Mouse (Mus musculus): ENCODE results near the gene 6430548M08Rik. TPM values are rescaled to one million over a fixed set of nuclear protein-coding genes. Genes with fewer than 3 reads are reported as not detected.

6430548M08Rik gene
- polyA plus RNA-seq, 1 experiment: 4.9 TPM

GRCm38 (mm10) chr8:120169119-120169518 is 55.2 kb downstream of the 6430548M08Rik start:
- 86% methylated on average over 8 of the region's 8 CpGs for WGBS
- no peak for TF ChIP-seq CTCF (IDR thresholded peaks at IDR 0.05; ENCODE audit: borderline replicate concordance, control insufficient read depth, extremely low read depth, insufficient read depth, low read length, poor library complexity)
- no peak for TF ChIP-seq POLR2A (IDR thresholded peaks at IDR 0.05; ENCODE audit: control insufficient read depth, extremely low read depth, insufficient read depth, low read length, poor library complexity)

GRCm38 (mm10) chr8:120173195-120173594 is 59.2 kb downstream of the 6430548M08Rik start:
- no peak overlapping the region for H3K4me3 ChIP-seq (ENCODE audit: control insufficient read depth, insufficient read depth, low read length)
- TF ChIP-seq POLR2A (IDR thresholded peaks at IDR 0.05; ENCODE audit: control insufficient read depth, extremely low read depth, insufficient read depth, low read length, poor library complexity) (no peak), CTCF (IDR thresholded peaks at IDR 0.05; ENCODE audit: borderline replicate concordance, control insufficient read depth, extremely low read depth, insufficient read depth, low read length, poor library complexity) (no peak)
- no peak overlapping the region for H3K27ac ChIP-seq (ENCODE audit: control insufficient read depth, insufficient read depth, low read length)
- WGBS: 88% methylated on average over 1 of the region's 1 CpGs
- no peak for DNase-seq
- H3K36me3 ChIP-seq (ENCODE audit: control insufficient read depth, insufficient read depth, low read length): no peaks in the 10 kb centered on the region
- H3K4me1 ChIP-seq (replicated peaks; ENCODE audit: control insufficient read depth, insufficient read depth, low read length): peaks cover 10% of the 10 kb centered on the region
- no peaks in the 10 kb centered on the region for H3K27me3 ChIP-seq (ENCODE audit: control insufficient read depth, insufficient read depth, low read length)

More at GRCm38 (mm10) chr8:120169119-120169518, 55.2 kb downstream of the 6430548M08Rik start:
- no peaks in the 10 kb centered on the region for H3K27me3 ChIP-seq (ENCODE audit: control insufficient read depth, insufficient read depth, low read length)
- no peak overlapping the region for H3K27ac ChIP-seq (ENCODE audit: control insufficient read depth, insufficient read depth, low read length)
- no peak overlapping the region for H3K4me3 ChIP-seq (ENCODE audit: control insufficient read depth, insufficient read depth, low read length)
- no peak for DNase-seq
- H3K36me3 ChIP-seq (ENCODE audit: control insufficient read depth, insufficient read depth, low read length): no peaks in the 10 kb centered on the region
- H3K4me1 ChIP-seq (replicated peaks; ENCODE audit: control insufficient read depth, insufficient read depth, low read length): no peaks in the 10 kb centered on the region

GRCm38 (mm10) chr8:120174606-120175005 is 60.7 kb downstream of the 6430548M08Rik start:
- TF ChIP-seq CTCF (IDR thresholded peaks at IDR 0.05; ENCODE audit: borderline replicate concordance, control insufficient read depth, extremely low read depth, insufficient read depth, low read length, poor library complexity): no peak
- Histone ChIP-seq H3K4me1 (replicated peaks; ENCODE audit: control insufficient read depth, insufficient read depth, low read length) (peaks cover 11% of the 10 kb centered on the region), H3K27me3 (ENCODE audit: control insufficient read depth, insufficient read depth, low read length) (no peaks in the 10 kb centered on the region), H3K36me3 (ENCODE audit: control insufficient read depth, insufficient read depth, low read length) (no peaks in the 10 kb centered on the region), H3K27ac (ENCODE audit: control insufficient read depth, insufficient read depth, low read length) (no peak overlapping the region), H3K4me3 (ENCODE audit: control insufficient read depth, insufficient read depth, low read length) (no peak overlapping the region)
- WGBS: 77% methylated on average over 18 of the region's 18 CpGs
- DNase-seq: no peak

- H3K27me3 ChIP-seq (ENCODE audit: control insufficient read depth, insufficient read depth, low read length): no peaks in the 10 kb centered on the region
- DNase-seq: no peak
- WGBS: 80% methylated on average over 4 of the region's 4 CpGs
These were observed 62.7 kb downstream of the 6430548M08Rik start for GRCm38 (mm10) chr8:120176605-120177004.

GRCm38 (mm10) chr8:120177318-120178123 is 63.6 kb downstream of the 6430548M08Rik start, which contains the start of gene Fam92b:
Gene Fam92b (minus strand): TSS chr8:120177466.
- Histone ChIP-seq H3K4me1 (replicated peaks; ENCODE audit: control insufficient read depth, insufficient read depth, low read length) (peaks cover 11% of the 10 kb centered on the region), H3K36me3 (ENCODE audit: control insufficient read depth, insufficient read depth, low read length) (no peaks in the 10 kb centered on the region), H3K4me3 (ENCODE audit: control insufficient read depth, insufficient read depth, low read length) (no peak within 1 kb of the TSS; the same call in 1 of the 2 replicates), H3K27ac (ENCODE audit: control insufficient read depth, insufficient read depth, low read length) (no peak within 1 kb of the TSS), H3K27me3 (ENCODE audit: control insufficient read depth, insufficient read depth, low read length) (no peaks in the 10 kb centered on the region)
- DNase-seq: peak; percentile 47
- TF ChIP-seq CTCF (IDR thresholded peaks at IDR 0.05; ENCODE audit: borderline replicate concordance, control insufficient read depth, extremely low read depth, insufficient read depth, low read length, poor library complexity): no peak
- no peak for TF ChIP-seq POLR2A (IDR thresholded peaks at IDR 0.05; ENCODE audit: control insufficient read depth, extremely low read depth, insufficient read depth, low read length, poor library complexity)
- WGBS: 4% methylated on average over 25 of the region's 26 CpGs

More at GRCm38 (mm10) chr8:120176605-120177004, 62.7 kb downstream of the 6430548M08Rik start:
- Histone ChIP-seq H3K4me3 (ENCODE audit: control insufficient read depth, insufficient read depth, low read length) (no peak overlapping the region), H3K4me1 (replicated peaks; ENCODE audit: control insufficient read depth, insufficient read depth, low read length) (peaks cover 11% of the 10 kb centered on the region), H3K36me3 (ENCODE audit: control insufficient read depth, insufficient read depth, low read length) (no peaks in the 10 kb centered on the region), H3K27ac (ENCODE audit: control insufficient read depth, insufficient read depth, low read length) (no peak overlapping the region)
- TF ChIP-seq CTCF (IDR thresholded peaks at IDR 0.05; ENCODE audit: borderline replicate concordance, control insufficient read depth, extremely low read depth, insufficient read depth, low read length, poor library complexity): no peak
- no peak for TF ChIP-seq POLR2A (IDR thresholded peaks at IDR 0.05; ENCODE audit: control insufficient read depth, extremely low read depth, insufficient read depth, low read length, poor library complexity)

GRCm38 (mm10) chr8:120178124-120178514 is 64.2 kb downstream of the 6430548M08Rik start:
- no peaks in the 10 kb centered on the region for H3K36me3 ChIP-seq (ENCODE audit: control insufficient read depth, insufficient read depth, low read length)
- no peaks in the 10 kb centered on the region for H3K27me3 ChIP-seq (ENCODE audit: control insufficient read depth, insufficient read depth, low read length)
- no peak for TF ChIP-seq CTCF (IDR thresholded peaks at IDR 0.05; ENCODE audit: borderline replicate concordance, control insufficient read depth, extremely low read depth, insufficient read depth, low read length, poor library complexity)
- no peak for TF ChIP-seq POLR2A (IDR thresholded peaks at IDR 0.05; ENCODE audit: control insufficient read depth, extremely low read depth, insufficient read depth, low read length, poor library complexity)
- peaks cover 11% of the 10 kb centered on the region for H3K4me1 ChIP-seq (replicated peaks; ENCODE audit: control insufficient read depth, insufficient read depth, low read length)
- H3K27ac ChIP-seq (ENCODE audit: control insufficient read depth, insufficient read depth, low read length): no peak overlapping the region
- DNase-seq: no peak
- WGBS: 39% methylated on average over 10 of the region's 10 CpGs
- H3K4me3 ChIP-seq (ENCODE audit: control insufficient read depth, insufficient read depth, low read length): no peak overlapping the region

Data from thymus, adult 2 months (tissue).